Mouse (Mus musculus): Measurements from ENCODE around the gene Uimc1.
A peak's percentile ranks its signal among the peaks of the same experiment; 100 is the strongest.
"Not testable (repeated sequence)": the region's sequence is repeated elsewhere in the genome, so short reads cannot be mapped to it uniquely, and the experiment has no call there.

Gene Uimc1

DNA sequence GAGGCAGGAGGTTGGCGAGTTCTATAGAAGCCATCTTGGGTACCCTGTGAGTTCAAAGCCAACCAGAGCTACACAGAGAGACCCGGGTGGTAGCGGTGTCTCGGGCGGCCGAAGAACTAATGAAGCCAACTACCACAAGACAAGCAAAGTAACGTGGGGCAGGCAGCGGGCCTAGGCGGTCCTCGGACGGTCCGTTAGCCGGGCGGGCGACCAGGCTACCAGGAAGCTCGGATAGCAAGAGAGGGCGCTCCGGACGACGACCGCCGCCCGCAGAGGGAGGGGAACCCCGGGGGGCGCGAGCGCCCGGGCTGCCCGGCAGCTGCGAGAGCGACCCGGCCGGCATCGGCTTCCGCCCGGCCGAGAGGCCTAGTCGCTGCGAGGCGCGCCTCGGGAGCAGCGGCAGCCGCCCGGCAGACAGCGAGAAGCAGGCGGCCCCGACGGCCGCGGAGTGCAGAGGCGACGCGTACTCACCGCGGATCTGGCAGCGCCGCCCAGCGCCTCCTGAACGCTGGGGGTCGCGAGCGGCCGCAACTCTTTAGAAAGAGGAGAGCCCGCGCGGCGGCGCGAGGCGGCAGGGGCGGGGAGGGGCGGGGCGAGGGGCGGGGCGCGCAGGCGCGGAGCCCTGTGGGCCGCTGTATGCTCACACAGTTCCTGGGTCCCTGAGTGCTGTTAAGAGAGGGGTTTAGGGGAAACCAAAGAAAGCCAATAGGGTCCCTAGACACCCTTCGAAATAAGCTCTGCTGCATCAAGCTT, at the start of gene Uimc1:
Uimc1 (minus strand) TSS at position 575 of the 753 bp plus-strand sequence.
- DNase-seq, result peak; percentile 85

DNA sequence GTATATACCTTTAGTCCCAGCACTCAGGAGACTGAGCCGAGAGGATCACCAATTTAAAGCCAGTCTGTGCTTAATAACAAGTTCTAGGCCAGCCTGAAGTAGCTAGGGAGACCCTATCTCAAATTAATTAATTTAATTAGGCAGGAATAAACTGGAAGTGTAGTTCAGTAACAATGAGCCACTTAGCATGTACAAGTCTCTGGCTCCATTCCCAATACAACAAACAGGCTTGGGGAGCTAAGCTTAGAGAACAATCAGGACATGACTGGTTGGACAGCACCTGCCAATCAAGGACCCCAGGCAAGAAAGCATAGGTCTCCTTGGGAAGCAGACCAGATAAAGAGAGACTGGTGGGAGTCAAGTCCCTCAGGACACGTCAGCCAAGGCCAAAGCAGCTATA, 40.2 kb upstream of the Uimc1 start:
- DNase-seq, result no peak

DNA sequence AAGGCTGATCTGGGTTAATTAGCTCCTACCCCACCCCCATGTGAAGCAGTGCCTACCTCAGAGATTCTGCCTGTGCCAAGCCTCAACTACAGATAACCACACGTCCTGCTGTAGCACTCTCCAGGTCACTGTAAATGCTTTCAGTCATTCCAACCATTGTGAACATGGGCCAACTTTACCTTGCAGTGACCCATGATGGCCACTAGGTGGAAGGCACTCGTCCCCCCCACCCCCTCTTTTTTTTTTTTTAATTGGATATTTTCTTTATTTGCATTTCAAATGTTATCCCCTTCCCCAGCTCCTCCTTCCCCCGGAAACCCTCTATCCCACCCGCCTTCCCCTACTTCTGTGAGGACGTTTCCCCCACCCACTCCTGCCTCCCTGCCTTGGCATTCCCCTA, 35.3 kb upstream of the Uimc1 start:
- DNase-seq, result peak; percentile 16

DNA sequence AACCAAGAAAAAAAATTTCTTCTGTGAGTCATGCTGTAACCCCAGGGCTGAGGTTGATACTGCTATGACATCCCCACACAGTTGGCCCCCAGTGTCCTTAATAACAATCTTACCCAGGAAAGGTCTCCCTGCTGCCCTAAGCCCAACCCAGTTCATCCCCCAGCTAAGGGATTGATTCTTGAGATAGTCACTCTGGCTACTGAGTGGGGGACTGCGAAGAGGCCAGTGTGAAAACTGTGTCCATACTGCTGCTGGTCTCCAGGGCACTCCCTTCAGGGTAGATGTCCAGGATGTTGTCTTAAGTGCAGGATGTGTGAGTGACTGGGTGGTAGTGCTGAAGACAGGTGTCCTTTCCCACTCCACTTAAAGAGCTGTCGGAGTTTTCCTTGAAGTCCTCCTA, 33.3 kb upstream of the Uimc1 start, which contains the start of gene Gm17617:
Gm17617 (minus strand) TSS at position 101 of the 400 bp plus-strand sequence.
- no peak for DNase-seq

DNA sequence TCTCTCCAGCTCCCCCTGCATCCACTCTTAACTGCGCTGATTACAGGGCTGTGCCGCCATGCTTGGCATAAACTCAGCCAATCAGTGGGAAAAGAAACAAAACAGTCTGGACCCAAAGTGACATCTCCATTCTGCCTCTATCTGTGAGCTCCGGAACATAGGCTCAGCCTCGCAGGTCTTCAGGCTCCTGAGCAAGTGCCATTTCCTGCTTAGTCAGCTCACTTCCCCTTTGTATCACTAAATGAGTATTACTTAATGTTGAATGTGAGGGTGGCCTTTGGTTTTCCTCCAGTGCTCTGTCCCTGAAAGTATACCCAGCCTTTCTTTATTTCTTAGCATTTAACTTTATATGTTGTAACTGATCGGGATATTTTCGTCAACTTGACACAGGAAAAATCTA, 24.8 kb upstream of the Uimc1 start:
- no peak for DNase-seq

DNA sequence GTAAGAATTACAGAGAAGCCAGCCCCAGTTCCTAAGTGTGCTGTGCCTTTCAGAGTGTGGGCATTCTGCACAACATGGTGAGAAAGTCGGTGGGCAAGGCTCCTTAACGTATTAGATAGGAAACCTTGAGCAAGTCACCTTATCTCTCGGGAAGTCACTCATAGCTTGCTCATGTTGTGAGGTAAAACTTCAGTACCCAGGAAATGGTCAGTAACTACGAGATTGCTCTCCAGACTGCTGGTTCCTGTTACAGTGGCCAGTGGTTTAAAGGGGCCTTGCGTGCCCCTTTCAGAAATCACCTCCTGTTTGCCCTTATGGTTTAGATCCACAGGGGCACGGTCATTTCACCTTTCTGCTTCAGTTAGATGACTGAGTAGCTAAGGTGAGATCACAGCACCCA, 14.3 kb upstream of the Uimc1 start:
- DNase-seq, result no peak

DNA sequence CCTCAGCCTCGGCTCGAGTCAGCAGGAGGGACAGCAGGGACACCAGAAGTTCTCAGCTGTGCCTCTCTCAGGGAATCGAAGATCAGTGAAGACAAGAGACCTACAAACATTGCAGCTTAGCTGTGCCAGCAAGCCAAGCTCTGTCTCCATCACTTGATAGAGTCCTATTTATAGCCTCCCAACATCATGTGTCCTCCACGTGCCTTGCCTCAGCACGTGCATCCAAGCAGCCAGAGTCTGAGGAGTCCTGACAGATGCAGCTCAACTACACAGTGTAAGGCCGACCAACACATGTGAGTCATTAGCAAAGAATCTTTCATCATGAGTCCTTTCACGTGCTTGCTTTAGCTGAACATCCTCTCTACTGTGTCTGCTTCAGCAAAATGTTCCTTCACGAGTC, 7.6 kb upstream of the Uimc1 start:
- no peak for DNase-seq

DNA sequence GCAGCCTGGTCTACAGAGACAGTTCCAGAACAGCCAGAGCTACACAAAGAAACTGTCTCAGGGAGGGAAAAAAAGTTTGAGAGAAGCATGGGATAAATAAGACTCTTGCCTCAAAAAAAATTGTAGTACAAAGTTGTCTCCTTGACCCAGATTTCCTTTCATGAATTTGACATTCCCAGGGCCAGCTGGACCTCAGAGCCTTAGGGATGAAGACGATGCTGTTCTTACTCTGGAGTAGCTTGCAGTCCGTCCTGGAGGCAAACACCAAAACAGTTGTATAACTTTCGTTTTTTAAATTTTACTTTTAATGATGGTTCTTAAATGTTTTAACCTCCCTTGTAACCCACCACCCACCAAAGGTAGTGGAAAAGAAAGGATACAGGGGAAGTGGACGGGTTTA, 7.0 kb upstream of the Uimc1 start:
- no peak for DNase-seq

DNA sequence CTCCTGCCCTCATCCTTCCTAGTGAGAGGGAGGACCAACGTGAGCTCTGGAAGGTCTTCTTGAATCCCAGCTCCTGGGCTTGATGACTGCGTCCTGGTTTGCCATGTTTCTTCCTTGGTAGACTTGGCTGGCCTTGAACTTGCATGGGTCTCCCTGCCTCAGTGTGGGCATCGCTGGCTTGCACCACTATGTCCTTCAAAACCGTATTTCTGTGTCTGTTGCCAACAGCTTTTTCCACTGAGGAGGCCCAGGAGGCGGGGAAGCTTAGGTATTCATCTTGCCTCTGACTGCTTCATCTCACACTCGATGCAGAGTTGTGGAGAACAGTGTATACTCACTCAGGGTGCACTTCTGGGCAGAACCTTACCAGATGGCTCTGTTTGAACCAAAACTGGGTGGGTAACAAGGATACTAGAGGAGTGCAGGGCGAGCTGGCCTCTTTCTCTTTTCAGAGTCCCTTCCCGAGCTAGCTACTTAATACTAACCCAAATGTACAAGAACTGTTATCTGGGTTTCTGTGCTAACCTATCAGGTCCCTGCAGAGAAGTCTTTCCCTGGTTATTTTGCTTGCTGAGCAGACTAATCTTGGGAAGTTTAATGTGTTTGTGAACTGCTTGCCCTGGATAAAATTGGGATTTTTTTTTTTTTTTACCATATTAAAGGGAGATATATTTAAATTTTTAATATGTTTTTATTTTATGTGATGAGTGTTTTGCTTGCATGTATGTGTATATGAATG, 6.0 kb upstream of the Uimc1 start:
- DNase-seq, result no peak

DNA sequence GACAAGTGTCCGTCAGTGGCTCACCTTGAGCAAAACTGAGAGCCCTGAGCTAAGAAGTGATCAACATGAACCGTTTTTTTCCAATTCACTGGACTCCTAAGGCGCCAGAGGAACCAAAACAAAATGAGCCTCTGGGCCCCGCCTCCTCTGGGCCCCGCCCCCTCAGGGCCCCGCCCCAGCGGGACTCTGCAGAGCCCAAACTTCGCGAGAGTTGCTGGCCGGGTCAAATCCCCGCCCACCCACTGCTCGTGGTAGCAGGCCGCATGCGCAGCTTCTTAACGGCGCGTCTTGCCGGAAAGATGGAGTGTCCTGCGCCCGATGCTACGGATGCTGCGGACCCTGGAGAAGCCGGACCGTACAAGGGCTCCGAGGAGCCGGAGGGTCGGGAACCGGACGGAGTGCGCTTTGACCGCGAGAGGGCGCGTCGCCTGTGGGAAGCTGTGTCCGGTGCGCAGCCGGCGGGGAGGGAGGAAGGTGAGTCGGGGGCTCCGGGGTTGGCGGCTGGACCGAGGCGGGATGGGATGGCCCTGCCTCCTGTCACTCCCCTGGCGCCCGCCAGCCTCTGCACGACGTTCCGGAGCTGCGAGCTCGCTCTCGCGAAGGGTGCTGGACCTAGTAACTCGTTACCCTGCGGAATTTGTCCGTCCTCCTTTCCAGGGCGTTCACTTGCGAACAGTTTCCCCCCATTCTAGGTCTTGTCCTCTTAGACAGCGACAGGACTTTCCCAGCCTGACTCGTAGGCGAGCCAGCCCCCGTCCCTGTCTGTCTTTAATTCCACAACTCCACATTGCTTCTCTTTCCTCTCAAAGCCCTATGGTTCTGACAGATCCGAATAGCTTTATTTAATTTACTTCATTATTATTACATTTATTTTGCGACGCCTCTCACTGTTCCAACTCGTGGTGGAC, 5.2 kb upstream of the Uimc1 start, which contains the start of gene Zfp346:
Zfp346 (plus strand) TSS at position 267 of the 908 bp plus-strand sequence.
- DNase-seq, result peak; percentile 98

DNA sequence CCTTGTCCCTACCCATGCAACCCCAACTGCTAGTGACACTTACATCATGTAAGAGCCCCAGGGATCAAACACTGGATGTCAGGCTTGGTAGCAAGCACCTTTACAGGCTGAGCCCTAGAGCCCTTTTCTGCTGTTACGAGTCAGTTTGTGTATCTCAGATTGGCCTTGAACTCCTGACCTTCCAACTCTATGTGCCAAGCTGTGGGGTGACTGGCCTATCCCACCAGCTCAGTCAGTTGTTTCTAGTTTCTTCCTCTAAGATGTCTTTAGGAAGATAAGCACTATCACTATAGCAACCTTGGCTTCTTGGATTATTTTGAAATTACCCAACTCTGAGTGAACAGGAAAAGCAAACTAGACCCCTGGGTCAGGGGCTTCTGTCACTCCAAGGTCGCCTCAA, 3.3 kb upstream of the Uimc1 start:
- DNase-seq, result no peak

DNA sequence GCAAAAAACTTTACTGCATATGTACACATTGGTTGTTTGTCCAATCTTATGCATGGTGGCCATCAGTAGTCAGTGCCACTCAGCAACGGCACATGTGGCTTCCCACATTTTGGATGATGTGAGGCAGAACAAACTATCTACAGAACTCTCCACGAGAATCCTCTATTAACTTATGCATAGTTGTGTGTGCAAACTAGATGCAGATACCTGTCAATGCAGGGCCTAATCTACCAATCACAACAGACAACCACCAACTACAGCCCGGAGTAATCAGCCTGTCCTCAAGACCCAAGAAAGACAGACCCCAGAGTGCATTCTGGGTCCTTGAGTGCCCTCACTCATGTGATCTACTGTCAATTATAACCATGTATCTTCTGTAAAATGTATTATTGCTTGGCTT, 2.3 kb upstream of the Uimc1 start:
- DNase-seq, result no peak

DNA sequence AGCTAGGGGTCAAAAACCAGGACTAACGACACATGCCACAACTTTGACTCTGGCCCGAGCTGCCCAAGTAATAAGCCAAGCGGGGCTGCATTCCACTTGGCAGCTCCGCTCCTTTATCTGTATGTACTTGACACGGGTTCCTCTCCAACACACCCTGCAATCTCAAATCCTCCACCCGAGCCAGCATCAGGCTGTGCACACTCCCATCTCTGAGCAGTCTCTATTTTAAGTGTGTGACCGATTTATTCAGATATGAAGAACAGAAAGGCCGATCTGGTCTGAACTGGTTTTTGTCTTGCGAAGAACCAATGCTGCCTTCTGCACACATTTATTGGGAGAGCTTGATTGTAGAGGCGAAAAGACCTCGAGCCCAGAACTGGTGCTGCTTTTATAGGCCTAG, 1.5 kb upstream of the Uimc1 start:
- DNase-seq, result no peak

DNA sequence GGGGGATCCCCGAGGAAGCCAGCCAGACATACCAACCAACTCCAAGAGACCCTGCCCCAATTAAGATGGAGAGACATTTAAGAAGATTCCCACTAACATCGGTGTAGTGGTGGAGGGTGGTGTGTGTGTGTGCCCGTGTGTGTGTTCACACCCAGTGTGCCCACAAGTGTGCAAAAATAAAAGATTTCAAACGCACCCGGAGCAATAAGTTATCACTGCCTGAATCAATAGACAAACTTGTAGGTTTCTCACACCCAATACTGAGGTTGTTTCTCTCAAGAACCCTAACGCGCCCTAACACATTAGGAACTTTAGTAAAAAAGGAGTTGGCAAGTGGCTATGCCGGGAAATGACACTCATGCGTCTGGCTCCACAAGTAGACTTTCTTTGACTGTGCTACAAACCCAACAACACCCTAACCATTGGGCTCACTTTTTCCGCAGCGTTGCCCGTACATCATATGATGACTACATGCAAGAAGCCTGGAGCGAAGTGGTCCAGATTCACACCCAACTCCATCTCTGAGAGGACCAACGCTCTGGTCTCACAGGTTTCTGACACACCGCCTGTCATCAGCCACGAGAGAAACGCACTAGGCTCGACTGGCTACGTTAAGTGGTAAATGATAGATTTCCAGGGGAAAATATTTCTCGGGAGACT, 904 bp downstream of the Uimc1 start:
- DNase-seq, result peak; percentile 18

DNA sequence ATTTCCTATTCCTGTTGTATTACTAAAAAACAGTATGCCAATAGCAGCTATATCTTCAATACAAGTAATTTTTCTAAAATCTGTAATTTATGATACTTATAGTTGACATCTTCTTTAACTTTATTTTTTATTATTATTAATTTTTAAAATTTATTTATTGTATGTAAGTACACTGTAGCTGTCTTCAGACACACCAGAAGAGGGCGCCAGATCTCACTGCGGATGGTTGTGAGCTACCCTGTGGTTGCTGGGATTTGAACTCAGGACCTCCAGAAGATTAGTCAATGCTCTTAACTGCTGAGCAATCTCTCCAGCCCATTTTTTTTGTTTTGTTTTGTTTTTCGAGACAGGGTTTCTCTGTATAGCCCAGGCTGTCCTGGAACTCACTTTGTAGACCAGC, 2.3 kb downstream of the Uimc1 start:
- not testable (repeated sequence) for DNase-seq

DNA sequence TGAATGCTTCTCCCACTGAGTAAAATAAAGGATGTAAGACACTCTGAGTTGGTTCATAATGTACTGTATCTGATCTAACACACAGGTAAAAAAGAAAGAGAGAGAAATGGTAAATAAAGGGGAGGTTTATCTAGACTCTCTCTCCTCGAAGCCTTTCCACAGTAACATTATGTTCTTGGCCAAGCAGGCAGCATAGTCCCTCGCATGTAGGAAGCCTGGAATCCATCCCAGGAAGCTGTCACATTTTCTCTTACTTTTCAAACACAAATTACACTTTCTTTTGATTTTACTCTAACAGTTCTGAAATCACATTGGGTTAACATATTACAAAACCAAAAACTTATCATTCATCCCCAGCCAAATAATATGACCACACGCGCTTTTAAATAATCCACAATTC, 7.5 kb downstream of the Uimc1 start:
- no peak for DNase-seq

DNA sequence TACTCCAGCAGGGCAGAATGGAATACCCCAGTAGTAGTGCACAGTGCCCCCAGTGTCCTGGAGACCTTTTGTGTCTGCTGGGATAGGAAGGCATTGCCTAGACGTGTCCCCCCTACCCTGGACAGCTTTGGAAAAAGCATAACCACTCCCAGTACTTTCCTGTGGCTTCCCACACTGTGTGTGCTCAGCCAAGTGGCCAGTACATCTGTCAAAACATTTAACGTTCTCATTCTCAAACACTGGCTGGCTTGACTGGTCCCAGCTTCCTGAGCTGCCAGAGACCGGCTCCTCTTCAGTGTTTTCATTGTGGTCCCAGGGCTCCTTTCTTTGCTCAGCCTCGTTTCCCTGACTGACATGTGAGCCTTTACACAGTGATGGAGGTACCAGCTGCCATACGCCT, 24.5 kb downstream of the Uimc1 start:
- no peak for DNase-seq

DNA sequence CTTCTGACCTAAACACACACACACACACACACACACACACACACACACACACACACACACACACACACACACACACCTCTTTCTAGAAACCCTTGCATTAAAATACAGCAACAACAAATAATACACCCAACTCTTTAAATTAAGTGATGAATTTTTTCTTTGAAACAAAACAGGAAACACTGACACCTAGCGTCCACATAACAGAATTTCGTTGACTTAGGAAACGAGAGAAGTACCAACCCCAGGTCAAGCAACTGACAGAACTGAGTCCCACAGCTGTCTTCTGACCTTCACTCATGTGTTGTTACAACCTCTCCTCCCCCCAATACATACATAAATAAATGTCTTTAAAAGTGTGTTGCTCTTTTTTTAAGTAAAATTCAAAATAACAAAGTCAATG, 28.8 kb downstream of the Uimc1 start:
- peak; percentile 21 for DNase-seq

DNA sequence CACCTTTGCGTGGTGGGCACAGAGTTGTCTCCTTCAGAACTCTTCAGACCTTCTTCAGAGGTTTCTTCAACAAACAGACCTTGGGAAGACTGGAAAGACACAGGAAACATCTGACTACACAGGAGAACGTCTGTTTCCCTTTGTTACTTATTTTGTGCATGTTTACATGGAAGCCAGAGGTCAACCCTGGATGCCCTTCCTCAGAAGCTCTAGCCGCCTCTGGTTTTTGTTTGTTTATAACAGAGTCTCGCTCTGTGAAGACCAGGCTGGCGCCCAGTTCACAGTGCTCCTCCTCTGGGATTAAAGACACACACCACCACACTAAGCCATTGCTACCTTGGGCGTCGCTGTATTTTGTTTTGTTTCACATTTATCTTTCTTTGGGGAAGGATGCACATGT, 30.4 kb downstream of the Uimc1 start:
- peak; percentile 22 for DNase-seq

DNA sequence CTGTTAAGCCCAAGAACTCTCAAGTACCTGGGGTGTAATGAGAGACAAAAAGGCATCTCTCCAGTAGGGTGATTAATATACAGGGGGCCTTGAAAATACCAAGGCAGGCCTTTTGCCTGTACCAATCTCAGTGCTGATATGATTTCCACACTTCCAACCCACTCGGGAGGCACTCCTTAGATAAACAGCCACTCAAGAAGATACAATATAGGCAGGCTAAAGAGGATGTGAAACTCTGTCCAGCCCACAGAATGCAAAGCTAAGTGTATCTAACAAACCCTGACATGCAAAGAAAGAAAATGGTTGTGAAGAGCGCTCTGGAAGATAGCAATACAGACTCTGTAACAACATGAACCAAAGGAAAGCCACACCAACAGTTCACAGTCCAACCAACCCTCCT, 36.8 kb downstream of the Uimc1 start:
- no peak for DNase-seq

DNA sequence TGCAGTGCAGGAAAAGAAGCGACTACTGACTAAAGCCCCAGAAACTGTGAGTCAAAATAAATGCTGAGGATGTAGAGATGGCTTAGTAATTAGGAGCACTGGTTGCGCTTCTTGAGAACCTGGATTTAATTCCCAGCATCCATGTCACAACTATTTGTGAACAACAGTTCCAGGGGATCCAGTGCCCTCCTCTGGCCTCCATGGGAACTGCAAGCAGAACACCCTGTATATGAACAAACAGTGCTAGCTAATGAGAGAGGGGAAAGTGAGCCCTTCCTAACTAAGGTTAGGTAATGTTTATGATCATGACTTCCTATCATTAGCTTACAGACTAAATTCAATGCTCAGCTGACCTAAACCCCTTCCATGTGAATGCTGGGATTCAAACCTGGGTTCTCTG, 42.1 kb downstream of the Uimc1 start:
- peak; percentile 32 for DNase-seq

DNA sequence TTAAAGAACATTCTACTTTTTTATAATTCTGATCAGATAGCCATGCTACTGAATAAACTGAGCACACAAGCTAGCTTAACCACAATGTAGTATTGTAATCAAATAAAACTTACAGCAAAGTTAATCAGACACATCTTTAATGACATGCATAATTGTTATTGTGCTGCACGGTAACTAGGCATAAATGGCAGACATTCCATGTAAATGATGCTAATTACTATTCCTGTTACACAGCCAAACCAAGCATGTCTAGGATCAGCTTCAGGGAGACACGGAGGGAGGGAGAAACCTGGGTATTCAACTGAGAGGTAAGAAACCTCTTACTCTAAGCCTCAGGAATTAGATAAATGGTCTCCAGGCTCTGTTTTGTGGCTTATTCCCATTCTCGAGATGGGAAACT, 52.4 kb downstream of the Uimc1 start:
- no peak for DNase-seq

DNA sequence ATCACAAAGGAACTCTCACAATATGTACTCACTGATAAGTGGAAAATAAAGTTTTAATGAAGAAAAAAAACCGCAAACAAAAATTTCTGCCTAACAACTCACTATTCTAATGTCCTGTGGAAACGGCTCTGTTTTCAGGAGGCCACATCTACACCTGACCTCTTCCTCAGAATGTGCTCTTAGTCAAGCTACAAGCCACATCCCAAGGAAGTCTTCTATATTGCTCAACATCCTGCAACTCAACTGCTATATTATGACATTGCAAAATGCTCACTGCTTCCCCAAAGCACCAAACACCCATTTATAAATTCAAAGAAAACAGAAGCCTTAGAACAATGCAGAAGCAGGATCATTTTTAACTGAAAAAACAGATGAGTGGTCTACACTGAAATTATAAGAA, 60.1 kb downstream of the Uimc1 start:
- no peak for DNase-seq

All from lung, postnatal 14 days (tissue).